Comparison of ENCODE assay signal across 8 mouse cellular contexts in the genomic region with DNA sequence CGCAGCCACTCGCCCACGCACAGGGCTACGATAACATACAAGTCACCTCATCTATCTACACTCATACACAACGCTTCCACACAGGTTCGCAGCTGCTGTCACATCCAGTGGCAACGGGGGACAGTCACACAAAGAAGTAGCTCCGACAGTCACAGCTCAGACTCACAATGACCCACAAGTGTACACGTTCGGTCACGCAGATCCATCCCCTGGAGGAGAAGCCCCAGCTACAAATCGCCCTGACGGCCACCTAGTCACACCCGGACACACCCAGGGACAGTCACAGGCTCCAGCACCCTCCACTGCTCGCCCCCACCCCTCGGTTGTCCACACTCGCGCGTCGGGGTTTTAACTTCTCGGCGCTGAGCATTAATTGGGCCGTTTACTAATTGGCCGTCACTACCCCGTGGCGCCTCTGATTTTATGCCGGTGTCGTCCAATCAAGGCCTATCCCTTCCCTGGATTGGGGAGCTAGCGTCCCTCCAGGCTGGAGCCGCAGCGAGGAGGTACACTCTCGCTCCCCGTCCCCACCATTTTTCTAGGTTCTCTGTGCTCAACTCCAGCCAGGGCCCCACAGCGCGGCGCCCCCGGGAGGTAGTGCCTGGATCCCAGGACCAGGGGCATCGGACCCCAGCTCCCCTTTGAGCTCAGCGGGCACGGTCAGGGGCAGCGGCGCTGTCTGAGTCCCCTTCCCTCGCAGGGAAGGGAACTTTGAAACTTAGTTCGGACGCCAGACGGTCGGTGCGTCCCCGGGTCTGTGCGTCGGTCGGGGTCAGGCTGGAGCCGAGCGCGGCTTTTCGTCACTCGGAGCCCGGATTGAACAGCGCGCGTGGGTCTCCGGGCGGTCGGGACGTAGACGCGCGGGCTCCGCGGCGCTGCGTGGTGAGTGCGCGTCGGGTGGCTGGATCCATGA. TPM values are rescaled to one million over a fixed set of nuclear protein-coding genes. Genes with fewer than 3 reads are reported as not detected.
A peak's percentile ranks its signal among the peaks of the same experiment; 100 is the strongest.
DNase-seq lines count a peak whose midpoint lies in the region; ATAC-seq and TF ChIP-seq lines count a peak whose summit lies in the region.

No protein-coding gene starts in this region.

- H3K9me3 ChIP-seq in embryonic facial prominence, embryonic 11.5 days (replicated peaks; ENCODE audit: control insufficient read depth, low read length), result no peaks in the 10 kb centered on the region
- 0 out of 2 replicates have a peak, but pooled peaks cover 3% of the 10 kb centered on the region for H3K9me3 ChIP-seq in hindbrain, embryonic 11.5 days (ENCODE audit: control insufficient read depth, low read length)
- no peaks in the 10 kb centered on the region for H3K9me3 ChIP-seq in lung, postnatal 0 days (ENCODE audit: low read length)
- H3K9me3 ChIP-seq in stomach, embryonic 16.5 days (replicated peaks; ENCODE audit: control insufficient read depth, low read length), result 0 out of 2 replicates have a peak, but pooled peaks cover 6% of the 10 kb centered on the region

- peak overlapping the region; percentile 40 for H3K4me3 ChIP-seq in cerebellum, adult 2 months (replicated peaks; ENCODE audit: insufficient read depth, low read depth, low read length)
- H3K4me3 ChIP-seq in embryonic facial prominence, embryonic 11.5 days (ENCODE audit: low read depth, low read length), result peak overlapping the region; percentile 58
- H3K4me3 ChIP-seq in hindbrain, embryonic 11.5 days (ENCODE audit: low read depth, low read length), result peak overlapping the region; percentile 48
- peak overlapping the region; percentile 54 for H3K4me3 ChIP-seq in lung, postnatal 0 days (ENCODE audit: low read depth, low read length)
- H3K4me3 ChIP-seq in stomach, embryonic 16.5 days (replicated peaks; ENCODE audit: low read length), result peak overlapping the region; percentile 58

- TF ChIP-seq EP300 in lung, postnatal 0 days (IDR thresholded peaks at IDR 0.05), result no peak

- WGBS in cerebellum, adult 2 months, result under 1% methylated on average over 75 of the region's 75 CpGs
- 1% methylated on average over 75 of the region's 75 CpGs for WGBS in embryonic facial prominence, embryonic 11.5 days
- 2% methylated on average over 75 of the region's 75 CpGs for WGBS in hindbrain, embryonic 11.5 days
- 2% methylated on average over 74 of the region's 75 CpGs for WGBS in lung, postnatal 0 days
- under 1% methylated on average over 75 of the region's 75 CpGs for WGBS in stomach, embryonic 16.5 days

- H3K27ac ChIP-seq in cerebellum, adult 2 months (ENCODE audit: insufficient read depth, low read length), result no peak overlapping the region
- H3K27ac ChIP-seq in embryonic facial prominence, embryonic 11.5 days (replicated peaks; ENCODE audit: low read depth, low read length), result 0 out of 2 replicates have a peak overlapping the region, but pooled peaks have one; percentile 11
- H3K27ac ChIP-seq in hindbrain, embryonic 11.5 days (ENCODE audit: low read depth, low read length), result no peak overlapping the region; the same call in 1 of the 2 replicates
- H3K27ac ChIP-seq in lung, postnatal 0 days (ENCODE audit: low read length), result no peak overlapping the region
- H3K27ac ChIP-seq in stomach, embryonic 16.5 days (ENCODE audit: low read length), result no peak overlapping the region

- H3K27me3 ChIP-seq in cerebellum, adult 2 months (ENCODE audit: control insufficient read depth, insufficient read depth, low read length), result peaks cover 6% of the 10 kb centered on the region; the same call in 1 of the 2 replicates
- H3K27me3 ChIP-seq in embryonic facial prominence, embryonic 11.5 days (ENCODE audit: control insufficient read depth, insufficient read depth, low read length), result peaks cover 34% of the 10 kb centered on the region
- peaks cover 10% of the 10 kb centered on the region for H3K27me3 ChIP-seq in hindbrain, embryonic 11.5 days (ENCODE audit: control insufficient read depth, insufficient read depth, low read length)
- H3K27me3 ChIP-seq in lung, postnatal 0 days (replicated peaks; ENCODE audit: insufficient read depth, low read length), result peaks cover 22% of the 10 kb centered on the region; the same call in 1 of the 2 replicates
- H3K27me3 ChIP-seq in stomach, embryonic 16.5 days (ENCODE audit: control insufficient read depth, insufficient read depth, low read length), result peaks cover 45% of the 10 kb centered on the region

- 0 out of 2 replicates have a peak, but pooled peaks cover 4% of the 10 kb centered on the region for H3K4me1 ChIP-seq in cerebellum, adult 2 months (ENCODE audit: control insufficient read depth, insufficient read depth, low read length)
- H3K4me1 ChIP-seq in embryonic facial prominence, embryonic 11.5 days (ENCODE audit: control insufficient read depth, insufficient read depth, low read length), result peaks cover 4% of the 10 kb centered on the region; the same call in 1 of the 2 replicates
- peaks cover 7% of the 10 kb centered on the region for H3K4me1 ChIP-seq in hindbrain, embryonic 11.5 days (replicated peaks; ENCODE audit: control insufficient read depth, insufficient read depth, low read length)
- 0 out of 2 replicates have a peak, but pooled peaks cover 2% of the 10 kb centered on the region for H3K4me1 ChIP-seq in lung, postnatal 0 days (ENCODE audit: insufficient read depth, low read depth, low read length)
- H3K4me1 ChIP-seq in stomach, embryonic 16.5 days (ENCODE audit: control insufficient read depth, insufficient read depth, low read length), result peaks cover 11% of the 10 kb centered on the region

- ATAC-seq in CD4-positive, CD25-positive, alpha-beta regulatory T cell, adult 4 months, result peak; percentile 20
- ATAC-seq in embryonic facial prominence, embryonic 11.5 days (replicated peaks; ENCODE audit: insufficient number of reproducible peaks, low FRiP score, low TSS enrichment, low read depth), result no peak
- ATAC-seq in hindbrain, embryonic 11.5 days (ENCODE audit: low FRiP score), result peak; percentile 18
- 0 out of 2 replicates have a peak, but pooled peaks have one; percentile 3 for ATAC-seq in lung, postnatal 0 days
- no peak for ATAC-seq in stomach, embryonic 16.5 days (ENCODE audit: insufficient read depth, low FRiP score)

- TF ChIP-seq CTCF in cerebellum, adult 2 months (IDR thresholded peaks at IDR 0.05; ENCODE audit: borderline replicate concordance, insufficient read depth, low read depth, low read length), result no peak
- TF ChIP-seq CTCF in lung, postnatal 0 days (IDR thresholded peaks at IDR 0.05), result no peak

- DNase-seq in cerebellum, adult 2 months, result no peak
- DNase-seq in cerebellum, adult 9-11 months, result no peak
- DNase-seq in embryonic facial prominence, embryonic 11.5 days (ENCODE audit: low spot score), result no peak
- peak; percentile 73 for DNase-seq in hindbrain, embryonic 11.5 days (ENCODE audit: low spot score)
- DNase-seq in lung, postnatal 0 days (ENCODE audit: low spot score), result no peak
- no peak for DNase-seq in layer of hippocampus, adult 18-20 months (ENCODE audit: low spot score in 2 of 2)

- H3K4me2 ChIP-seq in embryonic facial prominence, embryonic 11.5 days (ENCODE audit: low read depth, low read length), result peak overlapping the region; percentile 89
- peak overlapping the region; percentile 87 for H3K4me2 ChIP-seq in hindbrain, embryonic 11.5 days (replicated peaks; ENCODE audit: low read depth, low read length)
- peak overlapping the region; percentile 92 for H3K4me2 ChIP-seq in lung, postnatal 0 days (replicated peaks; ENCODE audit: low read depth, low read length)
- peak overlapping the region; percentile 97 for H3K4me2 ChIP-seq in stomach, embryonic 16.5 days (ENCODE audit: low read depth, low read length)

- peak overlapping the region; percentile 68 for H3K9ac ChIP-seq in embryonic facial prominence, embryonic 11.5 days (replicated peaks; ENCODE audit: low read length)
- H3K9ac ChIP-seq in hindbrain, embryonic 11.5 days (ENCODE audit: low read depth, low read length), result peak overlapping the region; percentile 62
- peak overlapping the region; percentile 41; the same call in 1 of the 2 replicates for H3K9ac ChIP-seq in lung, postnatal 0 days (replicated peaks; ENCODE audit: low read depth)
- peak overlapping the region; percentile 67 for H3K9ac ChIP-seq in stomach, embryonic 16.5 days (ENCODE audit: low read length)

- H3K36me3 ChIP-seq in embryonic facial prominence, embryonic 11.5 days (replicated peaks; ENCODE audit: control insufficient read depth, insufficient read depth, low read depth, low read length), result no peaks in the 10 kb centered on the region
- H3K36me3 ChIP-seq in hindbrain, embryonic 11.5 days (ENCODE audit: control insufficient read depth, insufficient read depth, low read length), result no peaks in the 10 kb centered on the region
- H3K36me3 ChIP-seq in lung, postnatal 0 days (ENCODE audit: insufficient read depth, low read length), result no peaks in the 10 kb centered on the region
- H3K36me3 ChIP-seq in stomach, embryonic 16.5 days (ENCODE audit: control insufficient read depth, insufficient read depth, low read length), result no peaks in the 10 kb centered on the region

- TF ChIP-seq POLR2A in cerebellum, adult 2 months (IDR thresholded peaks at IDR 0.05; ENCODE audit: borderline replicate concordance, insufficient read depth, low read length), result no peak

RNA-seq across cellular contexts. Expression of gene Tox2, which starts 1.0 kb away (rescaled TPM):
- polyA plus RNA-seq in cerebellum, adult 2 months (2012; rRNA removed), result 23.6 and 27.3 TPM in 2 replicates
- 1 to 10 TPM; 6.4 to 6.5 TPM for polyA plus RNA-seq in CD4-positive, CD25-positive, alpha-beta regulatory T cell, adult 4 months (2017; shearing (Covaris generic))
- polyA plus RNA-seq in embryonic facial prominence, embryonic 11.5 days (2014; fragmentation: Nextera tagmentation; extraction: Ambion mirVana), result 10.8 and 13.2 TPM in 2 replicates
- polyA plus RNA-seq in hindbrain, embryonic 11.5 days (2014; fragmentation: Nextera tagmentation; extraction: Ambion mirVana), result 15.6 and 17.5 TPM in 2 replicates
- 4.3 and 7.2 TPM in 2 replicates for polyA plus RNA-seq in lung, postnatal 0 days (2015; fragmentation: Nextera tagmentation; extraction: Ambion mirVana)
- 4.0 and 4.3 TPM in 2 replicates for polyA plus RNA-seq in stomach, embryonic 16.5 days (2015; fragmentation: Nextera tagmentation; extraction: Ambion mirVana)
- 10 to 100 TPM; 27.3 to 27.8 TPM for total RNA-seq in layer of hippocampus, adult 18-20 months (2021)

Comparison
In these comparisons a context has a peak if more than half of its experiments do, and no peak if none do; other contexts are left out.
1. ATAC-seq: peak in CD4-positive, CD25-positive, alpha-beta regulatory T cell, adult 4 months (single experiment), hindbrain, embryonic 11.5 days (single experiment) and lung, postnatal 0 days (single experiment); none in embryonic facial prominence, embryonic 11.5 days (single experiment) and stomach, embryonic 16.5 days (single experiment).
2. Peak in every context shown above with its lines, with median percentiles within 50 percentile points of each other: H3K4me3 ChIP-seq, H3K4me2 ChIP-seq and H3K9ac ChIP-seq.